Mouse (Mus musculus) urinary bladder, adult 18-20 months (tissue): ENCODE results near the gene Immp2l.
"Not testable (repeated sequence)": the region's sequence is repeated elsewhere in the genome, so short reads cannot be mapped to it uniquely, and the experiment has no call there.

Experiments
- DNase-seq, 2 experiments: peaks; one replicate each; pipeline ENCODE4 v3.0.0; 2022; ENCODE audit warnings: low spot score in 2 of 2, mixed read lengths in 2 of 2

The Immp2l gene

GRCm38 (mm10) chr12:41668280-41668679, 644.4 kb downstream of the Immp2l start:
- DNase-seq: no peak

- DNase-seq: no peak
These were observed 645.6 kb downstream of the Immp2l start for GRCm38 (mm10) chr12:41669481-41669880.

GRCm38 (mm10) chr12:41674861-41675260, 651.0 kb downstream of the Immp2l start:
- no peak for DNase-seq

- no peak for DNase-seq
These were observed 656.3 kb downstream of the Immp2l start for GRCm38 (mm10) chr12:41680141-41680540.

GRCm38 (mm10) chr12:41682141-41682540, 658.3 kb downstream of the Immp2l start:
- DNase-seq: no peak

DNA sequence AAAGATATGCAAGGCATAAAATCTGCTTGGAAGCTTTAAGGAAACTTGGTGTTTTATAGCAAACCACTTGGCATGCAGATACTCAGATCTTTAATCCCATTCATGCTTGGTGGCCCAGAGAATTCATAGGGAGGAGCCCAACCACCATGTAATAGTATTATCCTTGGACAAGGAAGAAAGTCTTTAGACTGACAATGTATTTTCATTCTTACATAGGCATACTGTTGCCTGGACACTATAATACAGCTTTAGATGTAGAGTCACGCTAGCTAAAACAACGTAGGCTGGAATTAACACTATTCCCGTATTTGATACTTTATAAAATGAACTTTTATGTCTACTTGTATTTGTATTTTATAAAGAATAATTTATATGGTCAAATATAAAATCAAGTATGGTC, 665.9 kb downstream of the Immp2l start:
- DNase-seq: no peak

GRCm38 (mm10) chr12:41710608-41711007, 686.7 kb downstream of the Immp2l start:
- DNase-seq: no peak

GRCm38 (mm10) chr12:41716946-41717345, 693.1 kb downstream of the Immp2l start:
- DNase-seq: no peak

GRCm38 (mm10) chr12:41724585-41724984, 700.7 kb downstream of the Immp2l start:
- no peak for DNase-seq

DNA sequence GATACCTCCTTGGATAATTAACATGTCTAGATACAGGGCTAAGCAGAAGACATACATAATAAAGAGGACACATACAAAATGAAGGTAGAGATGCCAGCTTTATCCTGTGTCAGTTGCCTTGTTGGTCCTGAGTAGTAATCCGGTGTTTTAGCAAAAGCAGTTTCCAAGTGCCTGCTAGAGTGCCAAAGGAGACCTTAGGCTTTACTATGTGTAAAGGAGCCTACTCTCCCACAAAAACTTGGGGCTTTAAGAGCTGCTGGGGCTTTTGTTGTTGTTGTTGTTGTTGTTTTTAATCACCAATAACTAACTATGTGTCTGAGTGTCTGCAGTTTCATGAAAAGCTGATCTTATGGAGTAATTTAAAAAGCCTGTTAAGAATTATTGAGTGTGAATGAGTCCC, 702.8 kb downstream of the Immp2l start:
- no peak for DNase-seq

- no peak for DNase-seq
These were observed 703.3 kb downstream of the Immp2l start for GRCm38 (mm10) chr12:41727221-41727620.

DNA sequence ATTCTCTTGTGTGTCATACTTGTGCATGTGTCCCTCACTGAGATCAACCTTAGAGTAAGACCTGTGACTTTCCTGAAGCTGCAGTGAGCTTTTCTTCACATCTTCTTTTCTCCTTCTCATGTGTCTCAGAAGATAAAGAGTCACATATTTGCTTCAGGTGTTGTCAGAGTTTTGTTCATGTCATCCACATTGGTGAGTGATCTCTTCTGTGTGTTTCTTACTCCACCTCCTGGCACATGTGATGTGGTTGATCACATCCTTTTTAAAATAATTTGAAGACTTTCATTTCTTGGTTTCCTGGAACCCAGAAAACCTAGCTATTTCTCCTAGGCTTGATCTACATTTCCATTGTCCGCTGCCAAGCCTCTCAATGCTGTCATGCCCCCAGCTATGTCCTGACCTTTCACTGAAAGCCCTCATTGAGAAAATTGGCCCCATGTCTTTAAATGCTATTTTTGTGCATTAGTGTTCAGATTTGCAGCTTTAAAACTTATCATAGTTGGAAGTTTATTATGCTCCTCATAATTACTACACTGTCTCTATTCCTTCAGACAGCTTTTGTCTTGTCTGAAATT, 704.0 kb downstream of the Immp2l start:
- no peak for DNase-seq

DNA sequence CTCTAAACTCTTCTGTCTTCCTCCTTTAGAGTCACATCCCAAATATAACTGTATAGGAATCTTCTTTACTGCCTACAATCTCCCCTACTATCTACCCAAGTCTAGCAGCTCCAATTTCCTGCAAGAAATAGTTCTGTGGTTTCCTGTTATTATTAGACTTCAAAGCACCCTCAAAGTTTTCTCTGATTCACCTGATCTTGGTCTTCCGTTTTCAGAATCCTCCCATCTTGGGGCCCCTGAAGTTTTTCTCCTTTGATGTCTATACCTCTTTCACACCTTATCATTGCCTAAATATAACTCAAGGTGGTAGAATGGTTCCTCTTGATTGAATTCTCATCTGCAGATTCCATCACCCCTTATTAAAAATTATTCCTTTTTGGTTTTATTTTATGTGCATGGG, 704.6 kb downstream of the Immp2l start:
- no peak for DNase-seq

DNA sequence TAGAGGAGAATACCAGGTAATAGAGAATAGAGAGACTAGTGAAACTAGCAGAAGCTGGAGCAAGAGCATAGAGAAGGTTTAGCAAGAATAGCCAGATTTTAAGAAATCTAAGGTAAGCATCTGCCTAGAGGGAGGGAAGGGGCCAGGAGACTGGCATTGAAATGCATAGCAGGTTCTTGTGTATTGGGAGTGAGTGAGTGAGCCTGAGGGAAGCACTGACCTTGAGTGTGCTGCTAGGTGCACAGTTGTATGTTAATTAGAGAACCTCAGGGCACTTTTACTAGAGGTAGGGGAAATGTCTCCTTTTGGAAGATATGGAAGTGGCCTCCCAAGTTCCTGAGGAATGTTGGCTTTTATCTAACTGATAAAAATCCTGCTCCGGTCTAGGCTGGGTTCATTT, 705.9 kb downstream of the Immp2l start:
- no peak for DNase-seq

DNA sequence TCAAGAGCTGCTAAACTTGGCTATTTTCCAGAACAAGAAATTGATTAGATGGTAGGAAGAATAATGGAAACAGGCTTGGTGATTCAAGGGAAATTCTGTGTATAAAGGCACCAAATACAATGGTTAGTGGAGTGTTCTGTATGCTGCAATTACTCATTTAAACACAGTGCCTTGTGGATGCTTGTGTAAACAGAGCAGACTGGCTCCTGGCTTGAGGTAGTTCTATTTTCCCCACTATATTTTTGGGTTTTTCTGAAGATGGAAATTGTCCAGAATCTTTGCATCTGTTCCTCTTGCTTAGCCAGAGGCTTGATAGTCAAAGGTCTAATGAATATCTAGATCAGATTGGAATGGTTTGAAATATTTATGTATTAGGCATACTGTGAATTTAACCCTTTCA, 709.3 kb downstream of the Immp2l start:
- no peak for DNase-seq

GRCm38 (mm10) chr12:41742887-41743286, 719.0 kb downstream of the Immp2l start:
- no peak for DNase-seq

GRCm38 (mm10) chr12:41763396-41763795, 739.5 kb downstream of the Immp2l start:
- DNase-seq: no peak

DNA sequence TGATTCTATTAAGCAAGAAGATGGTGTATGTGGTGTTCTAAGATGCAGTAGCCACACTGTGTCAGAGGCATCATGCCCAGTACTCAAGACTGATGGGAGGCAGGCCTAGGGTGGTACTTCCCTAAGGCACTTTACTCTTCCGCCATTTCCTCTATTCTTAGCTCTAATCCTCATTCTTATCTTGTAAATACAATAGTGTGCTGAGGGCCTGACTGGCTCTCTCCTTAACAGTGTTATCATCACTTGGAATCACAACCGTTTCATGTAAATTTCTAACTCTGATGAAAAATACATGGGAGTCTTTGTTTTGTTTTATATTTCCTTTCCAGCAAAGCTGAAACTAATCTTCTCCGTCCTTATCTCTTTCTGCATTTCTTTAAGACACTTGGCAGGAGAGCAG, 750.1 kb downstream of the Immp2l start:
- no peak for DNase-seq

DNA sequence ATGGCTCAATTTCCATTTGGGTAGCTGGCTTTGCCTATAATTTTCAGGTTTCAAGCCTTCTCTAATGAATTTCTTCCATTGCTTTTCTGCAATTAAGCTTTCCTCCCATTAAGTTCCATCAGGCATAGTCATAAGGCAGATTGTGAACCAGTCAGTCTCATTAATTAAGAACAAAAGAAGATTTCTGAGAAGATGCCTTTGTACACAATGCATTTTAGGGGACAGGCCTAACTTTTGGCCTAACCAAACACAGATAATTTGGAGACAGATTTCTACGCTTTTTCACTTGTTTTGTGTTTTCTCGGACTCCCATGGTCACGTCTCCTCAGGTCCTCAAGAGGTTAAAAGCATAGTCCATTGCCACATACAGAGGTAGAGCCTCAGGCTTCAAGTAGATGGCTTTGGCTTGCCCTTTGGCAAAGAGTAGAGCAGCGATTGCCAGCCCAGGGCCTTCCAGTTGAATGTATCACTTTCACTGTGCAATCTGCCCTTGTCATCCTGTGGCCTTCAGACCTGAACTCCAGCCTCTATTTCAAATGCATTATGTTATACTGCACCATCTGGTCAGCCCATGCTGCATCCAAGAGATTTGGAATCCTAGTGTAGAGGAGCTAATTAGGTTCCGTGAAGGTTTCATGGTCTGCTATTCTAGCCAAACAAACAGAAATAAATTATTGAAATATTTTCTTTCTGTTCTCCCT, 750.9 kb downstream of the Immp2l start:
- DNase-seq: no peak

GRCm38 (mm10) chr12:41777762-41778161, 753.9 kb downstream of the Immp2l start:
- DNase-seq: not testable (repeated sequence)

- not testable (repeated sequence) for DNase-seq
These were observed 769.8 kb downstream of the Immp2l start for GRCm38 (mm10) chr12:41793681-41794080.

GRCm38 (mm10) chr12:41829517-41829916, 805.6 kb downstream of the Immp2l start:
- DNase-seq: no peak

DNA sequence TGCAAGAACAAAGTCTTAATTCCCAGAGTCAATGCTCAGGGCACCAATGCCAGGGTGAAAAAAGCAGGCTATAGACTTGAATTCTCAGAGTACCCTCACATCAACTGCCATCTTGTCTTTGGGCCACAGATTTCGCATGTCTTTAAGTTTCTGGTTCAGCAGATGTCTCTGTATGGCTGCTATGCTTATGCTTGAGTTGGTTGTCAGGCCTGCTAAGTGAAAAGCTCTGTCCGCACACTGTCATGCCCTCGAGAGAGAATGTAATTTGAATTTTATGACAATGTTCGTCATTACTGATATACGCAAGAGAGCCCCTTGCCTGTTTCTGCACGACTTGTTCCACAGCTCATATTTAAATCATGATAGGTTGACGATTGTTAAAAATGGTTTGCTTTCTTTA, 807.8 kb downstream of the Immp2l start:
- DNase-seq: no peak

GRCm38 (mm10) chr12:41834646-41835045, 810.8 kb downstream of the Immp2l start:
- no peak for DNase-seq
